Mouse (Mus musculus): Measurements from ENCODE around the gene Rabep1. TPM values are rescaled to one million over a fixed set of nuclear protein-coding genes. Genes with fewer than 3 reads are reported as not detected.

The Rabep1 gene
- polyA plus RNA-seq, 1 experiment from 2014 or later = 29.5 TPM

GRCm38 (mm10) chr11:70980751-70981510, 136.4 kb downstream of the Rabep1 start:
- peaks cover 56% of the 10 kb centered on the region for H3K36me3 ChIP-seq (ENCODE audit: insufficient read depth, low read length)

GRCm38 (mm10) chr11:70982030-70982429, 137.5 kb downstream of the Rabep1 start:
- no peaks in the 10 kb centered on the region for H3K27me3 ChIP-seq (ENCODE audit: insufficient read depth, low read length)
- no peak overlapping the region for H3K27ac ChIP-seq (ENCODE audit: low read length)
- H3K9me3 ChIP-seq (ENCODE audit: low read length) = no peaks in the 10 kb centered on the region
- H3K36me3 ChIP-seq (ENCODE audit: insufficient read depth, low read length) = peaks cover 56% of the 10 kb centered on the region
- H3K4me3 ChIP-seq (ENCODE audit: low read length) = peak overlapping the region; percentile 98
- H3K4me2 ChIP-seq (replicated peaks; ENCODE audit: low read depth, low read length) = peak overlapping the region; percentile 69
- H3K4me1 ChIP-seq (ENCODE audit: insufficient read depth, low read length) = peaks cover 11% of the 10 kb centered on the region
- WGBS = 4% methylated on average over 12 of the region's 12 CpGs
- ATAC-seq (ENCODE audit: low FRiP score, low TSS enrichment) = no peak
- H3K9ac ChIP-seq (replicated peaks; ENCODE audit: low read length) = peak overlapping the region; percentile 96

More at GRCm38 (mm10) chr11:70980751-70981510, 136.4 kb downstream of the Rabep1 start:
- H3K9me3 ChIP-seq (ENCODE audit: low read length) = no peaks in the 10 kb centered on the region
- H3K27me3 ChIP-seq (ENCODE audit: insufficient read depth, low read length) = no peaks in the 10 kb centered on the region
- peaks cover 11% of the 10 kb centered on the region for H3K4me1 ChIP-seq (ENCODE audit: insufficient read depth, low read length)
- WGBS = 92% methylated on average over 14 of the region's 14 CpGs
- no peak overlapping the region for H3K4me3 ChIP-seq (ENCODE audit: low read length)
- ATAC-seq (ENCODE audit: low FRiP score, low TSS enrichment) = no peak
- H3K4me2 ChIP-seq (replicated peaks; ENCODE audit: low read depth, low read length) = peak overlapping the region; percentile 69
- no peak overlapping the region for H3K9ac ChIP-seq (replicated peaks; ENCODE audit: low read length)
- no peak overlapping the region for H3K27ac ChIP-seq (ENCODE audit: low read length)

GRCm38 (mm10) chr11:70982557-70983228, 138.1 kb downstream of the Rabep1 start, which contains the start of gene C1qbp:
Gene C1qbp, minus strand, starts transcription at chr11:70983026.
- peak within 1 kb of the TSS; percentile 69 for H3K4me2 ChIP-seq (replicated peaks; ENCODE audit: low read depth, low read length)
- H3K4me1 ChIP-seq (ENCODE audit: insufficient read depth, low read length) = peaks cover 11% of the 10 kb centered on the region
- peaks cover 56% of the 10 kb centered on the region for H3K36me3 ChIP-seq (ENCODE audit: insufficient read depth, low read length)
- no peaks in the 10 kb centered on the region for H3K9me3 ChIP-seq (ENCODE audit: low read length)
- under 1% methylated on average over 58 of the region's 64 CpGs for WGBS
- H3K9ac ChIP-seq (replicated peaks; ENCODE audit: low read length) = peak within 1 kb of the TSS; percentile 96
- peak; percentile 97 for ATAC-seq (ENCODE audit: low FRiP score, low TSS enrichment)
- peak within 1 kb of the TSS; percentile 67; the same call in 1 of the 2 replicates for H3K27ac ChIP-seq (ENCODE audit: low read length)
- H3K27me3 ChIP-seq (ENCODE audit: insufficient read depth, low read length) = no peaks in the 10 kb centered on the region
- peak within 1 kb of the TSS; percentile 98 for H3K4me3 ChIP-seq (ENCODE audit: low read length)

Other genes with a start within 250 kb of the Rabep1 start
- gene 4930544D05Rik, start 228.9 kb upstream of the Rabep1 start, polyA plus RNA-seq (2015; fragmentation: Nextera tagmentation; extraction: Ambion mirVana) = not detected in 2 replicates
- gene Chrne, start 225.6 kb upstream of the Rabep1 start, polyA plus RNA-seq (2015; fragmentation: Nextera tagmentation; extraction: Ambion mirVana) = 0.19 TPM in 1 of 2 replicates, not detected in the other
- 0.11 and 0.21 TPM in 2 replicates for gene Gp1ba, start 205.7 kb upstream of the Rabep1 start, polyA plus RNA-seq (2015; fragmentation: Nextera tagmentation; extraction: Ambion mirVana)
- 130 and 137 TPM in 2 replicates for gene Rnf167, start 197.5 kb upstream of the Rabep1 start, polyA plus RNA-seq (2015; fragmentation: Nextera tagmentation; extraction: Ambion mirVana)
- 229 and 235 TPM in 2 replicates for gene Slc25a11, start 197.3 kb upstream of the Rabep1 start, polyA plus RNA-seq (2015; fragmentation: Nextera tagmentation; extraction: Ambion mirVana)
- 1,671 and 1,948 TPM in 2 replicates for gene Pfn1, start 190.1 kb upstream of the Rabep1 start, polyA plus RNA-seq (2015; fragmentation: Nextera tagmentation; extraction: Ambion mirVana)
- gene Eno3, start 187.6 kb upstream of the Rabep1 start, polyA plus RNA-seq (2015; fragmentation: Nextera tagmentation; extraction: Ambion mirVana) = 23.1 and 28.0 TPM in 2 replicates
- 206 and 209 TPM in 2 replicates for gene Spag7, start 175.4 kb upstream of the Rabep1 start, polyA plus RNA-seq (2015; fragmentation: Nextera tagmentation; extraction: Ambion mirVana)
- gene Camta2, start 156.7 kb upstream of the Rabep1 start, polyA plus RNA-seq (2015; fragmentation: Nextera tagmentation; extraction: Ambion mirVana) = 12.7 and 17.0 TPM in 2 replicates
- 1.3 and 1.6 TPM in 2 replicates for gene Inca1, start 144.6 kb upstream of the Rabep1 start, polyA plus RNA-seq (2015; fragmentation: Nextera tagmentation; extraction: Ambion mirVana)
- gene Kif1c, start 144.2 kb upstream of the Rabep1 start, polyA plus RNA-seq (2015; fragmentation: Nextera tagmentation; extraction: Ambion mirVana) = 2.5 and 3.5 TPM in 2 replicates
- gene Zfp3, start 80.6 kb upstream of the Rabep1 start, polyA plus RNA-seq (2015; fragmentation: Nextera tagmentation; extraction: Ambion mirVana) = 8.6 and 8.7 TPM in 2 replicates
- 0.20 and 0.22 TPM in 2 replicates for gene Scimp, start 32.2 kb upstream of the Rabep1 start, polyA plus RNA-seq (2015; fragmentation: Nextera tagmentation; extraction: Ambion mirVana)
- gene Nup88, start 125.2 kb downstream of the Rabep1 start, polyA plus RNA-seq (2015; fragmentation: Nextera tagmentation; extraction: Ambion mirVana) = 136 and 142 TPM in 2 replicates
- 70.7 and 83.0 TPM in 2 replicates for gene Rpain, start 125.4 kb downstream of the Rabep1 start, polyA plus RNA-seq (2015; fragmentation: Nextera tagmentation; extraction: Ambion mirVana)
- 277 and 287 TPM in 2 replicates for gene C1qbp, start 138.2 kb downstream of the Rabep1 start, polyA plus RNA-seq (2015; fragmentation: Nextera tagmentation; extraction: Ambion mirVana)
- gene Dhx33, start 159.7 kb downstream of the Rabep1 start, polyA plus RNA-seq (2015; fragmentation: Nextera tagmentation; extraction: Ambion mirVana) = 23.9 TPM in 2 replicates
- 44.8 and 45.2 TPM in 2 replicates for gene Mis12, start 174.8 kb downstream of the Rabep1 start, polyA plus RNA-seq (2015; fragmentation: Nextera tagmentation; extraction: Ambion mirVana)
- gene Derl2, start 175.1 kb downstream of the Rabep1 start, polyA plus RNA-seq (2015; fragmentation: Nextera tagmentation; extraction: Ambion mirVana) = 41.9 and 48.6 TPM in 2 replicates
- gene 6330403K07Rik, start 188.7 kb downstream of the Rabep1 start, polyA plus RNA-seq (2015; fragmentation: Nextera tagmentation; extraction: Ambion mirVana) = 56.7 and 59.7 TPM in 2 replicates